Mouse (Mus musculus) forebrain, embryonic 10.5 days (tissue): ENCODE measurements around the gene Zfp827. TPM values are rescaled to one million over a fixed set of nuclear protein-coding genes. Genes with fewer than 3 reads are reported as not detected.
A peak's percentile ranks its signal among the peaks of the same experiment; 100 is the strongest.

Source experiments
- DNase-seq: peaks from one replicate; pipeline ENCODE4 v3.0.0-alpha.2; 2017; ENCODE audit warnings: low spot score; ENCODE audit errors: extremely low spot score
- H3K27ac ChIP-seq: fragments of 300-500 bp; sonication (generic); 2 replicates; pipeline ENCODE4 v1.5.1; 2016; ENCODE audit warnings: mild to moderate bottlenecking
- H3K27me3 ChIP-seq: fragments of 300-500 bp; sonication (generic); 2 replicates; pipeline ENCODE4 v1.6.1; 2016; ENCODE audit warnings: mild to moderate bottlenecking; ENCODE audit not compliant: poor library complexity, severe bottlenecking
- H3K36me3 ChIP-seq: fragments of 300-500 bp; sonication (generic); replicated peaks from 2 replicates; pipeline ENCODE4 v1.6.1; 2016; ENCODE audit warnings: mild to moderate bottlenecking, moderate library complexity
- H3K4me1 ChIP-seq: fragments of 300-500 bp; sonication (generic); 2 replicates; pipeline ENCODE4 v1.6.1; 2016
- H3K4me3 ChIP-seq: fragments of 300-500 bp; sonication (generic); 2 replicates; pipeline ENCODE4 v1.5.1; 2016; ENCODE audit warnings: mild to moderate bottlenecking, moderate library complexity
- H3K9me3 ChIP-seq: fragments of 300-500 bp; sonication (generic); 2 replicates; pipeline ENCODE4 v1.6.1; 2016; ENCODE audit warnings: mild to moderate bottlenecking, moderate library complexity
- WGBS: fragments of 180-500 bp; shearing (Covaris S2); methylation state at CpG from one replicate; pipeline ENCODE4 v1.1.7; 2016; 5-methylcytosine and 5-hydroxymethylcytosine counted together
- polyA plus RNA-seq: library from polyadenylated mRNA; unstranded; fragments of >200 nt; fragmentation: Nextera tagmentation; extraction: Ambion mirVana; gene quantifications from 2 replicates; pipeline ENCODE4 v1.2.1, GENCODE M21; 2016

Zfp827 gene
- polyA plus RNA-seq, 1 experiment from 2014 or later = 7.7 TPM

GRCm38 (mm10) chr8:79103185-79103878 is 75.1 kb downstream of the Zfp827 start:
- Histone ChIP-seq H3K4me1 (peaks cover 6% of the 10 kb centered on the region; the same call in 1 of the 2 replicates), H3K36me3 (peaks cover 78% of the 10 kb centered on the region), H3K27me3 (no peaks in the 10 kb centered on the region), H3K9me3 (no peaks in the 10 kb centered on the region), H3K4me3 (no peak overlapping the region), H3K27ac (no peak overlapping the region; the same call in 1 of the 2 replicates)
- 89% methylated on average over 14 of the region's 14 CpGs for WGBS
- no peak for DNase-seq

- no peak for DNase-seq
- H3K9me3 ChIP-seq = no peaks in the 10 kb centered on the region
- WGBS = 84% methylated on average over 9 of the region's 9 CpGs
- H3K4me1 ChIP-seq = peaks cover 6% of the 10 kb centered on the region; the same call in 1 of the 2 replicates
- no peak overlapping the region for H3K27ac ChIP-seq
- H3K36me3 ChIP-seq = peaks cover 80% of the 10 kb centered on the region
- H3K27me3 ChIP-seq = no peaks in the 10 kb centered on the region
- no peak overlapping the region for H3K4me3 ChIP-seq
Observed at GRCm38 (mm10) chr8:79103923-79104580, 75.8 kb downstream of the Zfp827 start.

- Histone ChIP-seq H3K27me3 (no peaks in the 10 kb centered on the region), H3K4me3 (no peak overlapping the region), H3K4me1 (peaks cover 6% of the 10 kb centered on the region; the same call in 1 of the 2 replicates), H3K9me3 (no peaks in the 10 kb centered on the region), H3K36me3 (peaks cover 79% of the 10 kb centered on the region), H3K27ac (0 out of 2 replicates have a peak overlapping the region, but pooled peaks have one; percentile 5)
- WGBS = 89% methylated on average over 9 of the region's 9 CpGs
- no peak for DNase-seq
Observed at GRCm38 (mm10) chr8:79104634-79105033, 76.4 kb downstream of the Zfp827 start.

- no peak for DNase-seq
- H3K9me3 ChIP-seq = no peaks in the 10 kb centered on the region
- H3K36me3 ChIP-seq = peaks cover 75% of the 10 kb centered on the region
- H3K27me3 ChIP-seq = no peaks in the 10 kb centered on the region
- H3K4me3 ChIP-seq = no peak overlapping the region
- WGBS = 94% methylated on average over 10 of the region's 10 CpGs
- H3K27ac ChIP-seq = 0 out of 2 replicates have a peak overlapping the region, but pooled peaks have one; percentile 5
- peaks cover 6% of the 10 kb centered on the region; the same call in 1 of the 2 replicates for H3K4me1 ChIP-seq
Observed at GRCm38 (mm10) chr8:79105186-79105585, 76.9 kb downstream of the Zfp827 start.

GRCm38 (mm10) chr8:79111461-79111860 is 83.2 kb downstream of the Zfp827 start:
- no peak overlapping the region for H3K4me3 ChIP-seq
- 91% methylated on average over 8 of the region's 8 CpGs for WGBS
- no peak overlapping the region for H3K27ac ChIP-seq
- no peak for DNase-seq
- no peaks in the 10 kb centered on the region for H3K27me3 ChIP-seq
- H3K4me1 ChIP-seq = peaks cover 16% of the 10 kb centered on the region
- peaks cover 73% of the 10 kb centered on the region for H3K36me3 ChIP-seq
- no peaks in the 10 kb centered on the region for H3K9me3 ChIP-seq

GRCm38 (mm10) chr8:79112480-79112879 is 84.2 kb downstream of the Zfp827 start:
- no peak for DNase-seq
- Histone ChIP-seq H3K4me1 (peaks cover 16% of the 10 kb centered on the region), H3K4me3 (no peak overlapping the region), H3K9me3 (no peaks in the 10 kb centered on the region), H3K27me3 (no peaks in the 10 kb centered on the region), H3K36me3 (peaks cover 67% of the 10 kb centered on the region), H3K27ac (no peak overlapping the region)
- 95% methylated on average over 18 of the region's 18 CpGs for WGBS

- no peak overlapping the region for H3K4me3 ChIP-seq
- H3K27ac ChIP-seq = no peak overlapping the region
- DNase-seq = no peak
- H3K36me3 ChIP-seq = peaks cover 70% of the 10 kb centered on the region
- H3K9me3 ChIP-seq = no peaks in the 10 kb centered on the region
- H3K27me3 ChIP-seq = no peaks in the 10 kb centered on the region
- H3K4me1 ChIP-seq = peaks cover 16% of the 10 kb centered on the region
- WGBS = 96% methylated on average over 9 of the region's 9 CpGs
Observed at GRCm38 (mm10) chr8:79113533-79113932, 85.3 kb downstream of the Zfp827 start.

GRCm38 (mm10) chr8:79114561-79114960 is 86.3 kb downstream of the Zfp827 start:
- H3K9me3 ChIP-seq = no peaks in the 10 kb centered on the region
- peaks cover 16% of the 10 kb centered on the region for H3K4me1 ChIP-seq
- no peak for DNase-seq
- H3K27ac ChIP-seq = no peak overlapping the region
- no peak overlapping the region for H3K4me3 ChIP-seq
- no peaks in the 10 kb centered on the region for H3K27me3 ChIP-seq
- 71% methylated on average over 6 of the region's 6 CpGs for WGBS
- H3K36me3 ChIP-seq = peaks cover 72% of the 10 kb centered on the region

- H3K36me3 ChIP-seq = peaks cover 82% of the 10 kb centered on the region
- DNase-seq = no peak
- H3K27ac ChIP-seq = no peak overlapping the region
- no peaks in the 10 kb centered on the region for H3K27me3 ChIP-seq
- peaks cover 16% of the 10 kb centered on the region for H3K4me1 ChIP-seq
- no peaks in the 10 kb centered on the region for H3K9me3 ChIP-seq
- WGBS = 94% methylated on average over 7 of the region's 7 CpGs
- H3K4me3 ChIP-seq = no peak overlapping the region
Observed at GRCm38 (mm10) chr8:79116436-79116835, 88.2 kb downstream of the Zfp827 start.

- Histone ChIP-seq H3K4me1 (peaks cover 16% of the 10 kb centered on the region), H3K4me3 (no peak overlapping the region), H3K36me3 (peaks cover 82% of the 10 kb centered on the region), H3K27ac (no peak overlapping the region), H3K27me3 (no peaks in the 10 kb centered on the region), H3K9me3 (no peaks in the 10 kb centered on the region)
- 94% methylated on average over 7 of the region's 7 CpGs for WGBS
- no peak for DNase-seq
Observed at GRCm38 (mm10) chr8:79117711-79118110, 89.5 kb downstream of the Zfp827 start.

GRCm38 (mm10) chr8:79121614-79122013 is 93.4 kb downstream of the Zfp827 start:
- Histone ChIP-seq H3K36me3 (peaks cover 92% of the 10 kb centered on the region), H3K4me3 (no peak overlapping the region)

GRCm38 (mm10) chr8:79124231-79124630 is 96.0 kb downstream of the Zfp827 start:
- Histone ChIP-seq H3K9me3 (no peaks in the 10 kb centered on the region), H3K36me3 (peaks cover 90% of the 10 kb centered on the region), H3K27me3 (no peaks in the 10 kb centered on the region), H3K27ac (no peak overlapping the region), H3K4me3 (no peak overlapping the region), H3K4me1 (no peaks in the 10 kb centered on the region)
- 88% methylated on average over 4 of the region's 4 CpGs for WGBS
- DNase-seq = no peak

More at GRCm38 (mm10) chr8:79121614-79122013, 93.4 kb downstream of the Zfp827 start:
- Histone ChIP-seq H3K4me1 (no peaks in the 10 kb centered on the region), H3K27ac (no peak overlapping the region), H3K27me3 (no peaks in the 10 kb centered on the region), H3K9me3 (no peaks in the 10 kb centered on the region)
- 90% methylated on average over 1 of the region's 1 CpGs for WGBS
- DNase-seq = no peak

GRCm38 (mm10) chr8:79127211-79127816 is 99.1 kb downstream of the Zfp827 start:
- Histone ChIP-seq H3K36me3 (peaks cover 90% of the 10 kb centered on the region), H3K27ac (no peak overlapping the region), H3K27me3 (no peaks in the 10 kb centered on the region), H3K9me3 (no peaks in the 10 kb centered on the region), H3K4me3 (no peak overlapping the region), H3K4me1 (no peaks in the 10 kb centered on the region)
- 65% methylated on average over 7 of the region's 7 CpGs for WGBS
- DNase-seq = no peak
